ENCODE assay signal across 8 mouse cellular contexts in genomic region chr11:53032336-53032735, GRCm38 (mm10).
DNase-seq lines count a peak whose midpoint lies in the region; ATAC-seq and TF ChIP-seq lines count a peak whose summit lies in the region.

No protein-coding gene starts in this region.

- H3K4me1 ChIP-seq in forebrain, embryonic 16.5 days (replicated peaks; ENCODE audit: control insufficient read depth, insufficient read depth, low read length) = peaks cover 4% of the 10 kb centered on the region; the same call in 1 of the 2 replicates
- no peaks in the 10 kb centered on the region for H3K4me1 ChIP-seq in hindbrain, postnatal 0 days (ENCODE audit: insufficient read depth, low read length)
- no peaks in the 10 kb centered on the region for H3K4me1 ChIP-seq in midbrain, postnatal 0 days (ENCODE audit: insufficient read depth, low read length)

- WGBS in forebrain, embryonic 16.5 days = 25% methylated on average over 4 of the region's 4 CpGs
- WGBS in hindbrain, postnatal 0 days = 21% methylated on average over 4 of the region's 4 CpGs
- WGBS in midbrain, postnatal 0 days = 24% methylated on average over 4 of the region's 4 CpGs

- no peaks in the 10 kb centered on the region for H3K9me3 ChIP-seq in forebrain, embryonic 16.5 days (ENCODE audit: control insufficient read depth, low read length)
- no peaks in the 10 kb centered on the region for H3K9me3 ChIP-seq in hindbrain, postnatal 0 days (ENCODE audit: low read length)
- no peaks in the 10 kb centered on the region for H3K9me3 ChIP-seq in midbrain, postnatal 0 days (ENCODE audit: low read length)

- no peak overlapping the region for H3K9ac ChIP-seq in forebrain, embryonic 16.5 days (replicated peaks; ENCODE audit: low read depth, low read length)
- H3K9ac ChIP-seq in hindbrain, postnatal 0 days (replicated peaks; ENCODE audit: low read length) = no peak overlapping the region
- H3K9ac ChIP-seq in midbrain, postnatal 0 days (replicated peaks; ENCODE audit: low read length, poor library complexity, severe bottlenecking) = no peak overlapping the region

- peak; percentile 72 for DNase-seq in CD4-positive, CD25-positive, alpha-beta regulatory T cell, adult 2 months (ENCODE audit: low read depth, low spot score)
- peak; percentile 32 for DNase-seq in cerebellum, adult 11-12 months
- peak; percentile 81 for DNase-seq in hindbrain, postnatal 0 days (ENCODE audit: low spot score)
- peak; percentile 62 to 76 for DNase-seq in left cerebral cortex, postnatal 10 days (ENCODE audit: extremely low spot score in 1 of 2, low spot score in 2 of 2)
- DNase-seq in midbrain, postnatal 0 days (ENCODE audit: low spot score) = peak; percentile 79
- DNase-seq in spleen, postnatal 4 days (ENCODE audit: low spot score in 2 of 2) = peak; percentile 48 to 82

- no peak overlapping the region for H3K4me3 ChIP-seq in forebrain, embryonic 16.5 days (replicated peaks; ENCODE audit: low read length)
- no peak overlapping the region for H3K4me3 ChIP-seq in hindbrain, postnatal 0 days (ENCODE audit: low read length)
- no peak overlapping the region for H3K4me3 ChIP-seq in midbrain, postnatal 0 days (ENCODE audit: low read depth, low read length)

- no peaks in the 10 kb centered on the region for H3K27me3 ChIP-seq in forebrain, embryonic 16.5 days (replicated peaks; ENCODE audit: control insufficient read depth, insufficient read depth, low read length)
- no peaks in the 10 kb centered on the region for H3K27me3 ChIP-seq in hindbrain, postnatal 0 days (ENCODE audit: insufficient read depth, low read length)
- no peaks in the 10 kb centered on the region for H3K27me3 ChIP-seq in midbrain, postnatal 0 days (ENCODE audit: insufficient read depth, low read length)

- intact Hi-C loops in left cerebral cortex, postnatal 10 days (cut with DNase I) = loop anchor here (5.0 to 10.0 kb wide), 2 partner anchors 265 to 608 kb away; no protein-coding TSS in a partner anchor

- ATAC-seq in CD4-positive, CD25-positive, alpha-beta regulatory T cell, adult 4 months = no peak
- ATAC-seq in forebrain, embryonic 16.5 days = 0 out of 2 replicates have a peak, but pooled peaks have one; percentile 49
- ATAC-seq in hindbrain, postnatal 0 days = peak; percentile 62; the same call in 1 of the 2 replicates
- ATAC-seq in midbrain, postnatal 0 days (ENCODE audit: low FRiP score) = no peak

- H3K36me3 ChIP-seq in forebrain, embryonic 16.5 days (ENCODE audit: control insufficient read depth, insufficient read depth) = no peaks in the 10 kb centered on the region
- H3K36me3 ChIP-seq in hindbrain, postnatal 0 days (ENCODE audit: insufficient read depth, low read length) = no peaks in the 10 kb centered on the region
- H3K36me3 ChIP-seq in midbrain, postnatal 0 days (ENCODE audit: insufficient read depth, low read length) = no peaks in the 10 kb centered on the region

- H3K27ac ChIP-seq in forebrain, embryonic 16.5 days (ENCODE audit: low read length) = no peak overlapping the region
- no peak overlapping the region for H3K27ac ChIP-seq in hindbrain, postnatal 0 days
- no peak overlapping the region for H3K27ac ChIP-seq in midbrain, postnatal 0 days (ENCODE audit: low read depth, low read length)

- H3K4me2 ChIP-seq in forebrain, embryonic 16.5 days (ENCODE audit: low read length) = no peak overlapping the region
- no peak overlapping the region for H3K4me2 ChIP-seq in hindbrain, postnatal 0 days (ENCODE audit: low read depth, low read length)
- no peak overlapping the region for H3K4me2 ChIP-seq in midbrain, postnatal 0 days (ENCODE audit: low read depth, low read length, poor library complexity, severe bottlenecking)

- TF ChIP-seq CTCF in hindbrain, postnatal 0 days (IDR thresholded peaks at IDR 0.05; ENCODE audit: low read depth) = peak; percentile 90
- TF ChIP-seq CTCF in midbrain, postnatal 0 days (IDR thresholded peaks at IDR 0.05) = peak; percentile 94

Comparison
In these comparisons a context has a peak if more than half of its experiments do, and no peak if none do; other contexts are left out.
1. ATAC-seq: peak in forebrain, embryonic 16.5 days (single experiment) and hindbrain, postnatal 0 days (single experiment); none in CD4-positive, CD25-positive, alpha-beta regulatory T cell, adult 4 months (single experiment) and midbrain, postnatal 0 days (single experiment).
2. Peak in every context shown above with its lines, with median percentiles within 50 percentile points of each other: DNase-seq.